Mouse (Mus musculus) hindbrain, embryonic 10.5 days (tissue): ENCODE measurements around the gene Heatr6. TPM values are rescaled to one million over a fixed set of nuclear protein-coding genes. Genes with fewer than 3 reads are reported as not detected.

ENCODE experiments used
- DNase-seq: peaks from one replicate; pipeline ENCODE4 v3.0.0-alpha.2; 2017; ENCODE audit warnings: low spot score
- H3K27ac ChIP-seq: fragments of 300-500 bp; sonication (generic); 2 replicates; pipeline ENCODE4 v1.5.1; 2016; ENCODE audit warnings: mild to moderate bottlenecking, moderate library complexity
- H3K27me3 ChIP-seq: fragments of 300-500 bp; sonication (generic); 2 replicates; pipeline ENCODE4 v1.6.1; 2016; ENCODE audit warnings: mild to moderate bottlenecking; ENCODE audit not compliant: poor library complexity, insufficient read depth, severe bottlenecking
- H3K36me3 ChIP-seq: fragments of 300-500 bp; sonication (generic); 2 replicates; pipeline ENCODE4 v1.6.1; 2016; ENCODE audit warnings: mild to moderate bottlenecking, moderate library complexity
- H3K4me1 ChIP-seq: fragments of 300-500 bp; sonication (generic); replicated peaks from 2 replicates; pipeline ENCODE4 v1.6.1; 2016; ENCODE audit warnings: mild to moderate bottlenecking
- H3K4me3 ChIP-seq: fragments of 300-500 bp; sonication (generic); 2 replicates; pipeline ENCODE4 v1.5.1; 2016; ENCODE audit warnings: mild to moderate bottlenecking, moderate library complexity
- H3K9me3 ChIP-seq: fragments of 300-500 bp; sonication (generic); 2 replicates; pipeline ENCODE4 v1.6.1; 2016; ENCODE audit warnings: mild to moderate bottlenecking, moderate library complexity
- WGBS: fragments of 180-500 bp; shearing (Covaris S2); methylation state at CpG from one replicate; pipeline ENCODE4 v1.1.7; 2016; 5-methylcytosine and 5-hydroxymethylcytosine counted together
- polyA plus RNA-seq: library from polyadenylated mRNA; unstranded; fragments of >200 nt; fragmentation: Nextera tagmentation; extraction: Ambion mirVana; gene quantifications from 2 replicates; pipeline ENCODE4 v1.2.1, GENCODE M21; 2016

Gene Heatr6
- polyA plus RNA-seq: 30.0 and 30.1 TPM in 2 replicates

DNA sequence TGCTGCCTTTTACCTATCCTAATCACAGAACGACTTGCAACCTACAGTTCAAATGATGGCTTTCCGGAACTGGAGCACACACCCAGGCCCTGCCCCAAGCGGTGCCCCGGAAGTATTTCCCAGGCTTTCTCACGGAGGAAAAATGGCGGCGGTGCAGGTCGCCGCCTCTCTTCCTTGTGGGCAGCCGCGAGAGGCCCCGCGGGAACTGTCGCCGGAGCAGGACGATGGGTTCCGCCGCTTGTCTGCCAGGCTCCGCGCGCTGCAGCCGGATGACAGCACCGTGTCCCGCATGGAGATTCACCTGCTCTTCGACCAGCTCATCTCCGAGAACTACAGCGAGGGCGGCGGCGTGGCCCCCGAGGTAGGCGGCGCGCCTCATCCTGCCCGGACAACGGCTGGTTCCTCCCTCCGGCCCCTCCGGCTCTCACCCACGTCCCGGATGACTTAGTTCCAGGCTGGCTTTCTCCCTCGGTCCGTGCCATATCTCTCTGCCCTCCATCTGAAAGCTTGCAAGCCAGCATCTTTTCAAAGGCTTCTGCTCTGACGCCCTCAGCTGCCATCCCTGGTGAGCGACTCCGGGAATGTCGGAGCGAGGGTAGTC, at the start of gene Heatr6:
Heatr6 (plus strand) TSS at position 116 of the 601 bp plus-strand sequence.
- Histone ChIP-seq H3K4me3 (peak within 1 kb of the TSS; percentile 88), H3K27ac (peak within 1 kb of the TSS; percentile 97), H3K27me3 (peaks cover 19% of the 10 kb centered on the region), H3K9me3 (no peaks in the 10 kb centered on the region), H3K36me3 (peaks cover 33% of the 10 kb centered on the region), H3K4me1 (peaks cover 18% of the 10 kb centered on the region)
- peak; percentile 89 for DNase-seq
- WGBS: under 1% methylated on average over 47 of the region's 47 CpGs

DNA sequence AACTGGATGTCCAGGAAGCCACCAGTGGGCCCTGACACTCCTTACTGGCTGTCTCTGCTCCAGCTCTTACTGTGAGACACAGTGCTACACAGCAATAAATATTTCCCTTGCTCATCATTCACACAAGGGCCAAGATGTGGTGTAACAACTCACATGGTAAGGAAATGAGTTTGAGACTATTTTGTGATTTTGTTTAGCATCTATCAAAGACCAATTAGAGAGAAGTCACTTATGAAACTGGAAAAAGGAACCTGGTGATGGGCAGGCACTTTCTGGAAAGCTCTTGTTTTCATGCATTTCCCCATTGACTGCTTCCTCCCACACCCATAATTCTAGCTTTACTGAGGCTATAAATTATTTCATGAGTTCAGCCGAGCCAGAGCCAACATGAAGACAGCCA, 49.8 kb upstream of the Heatr6 start, which contains the start of gene Wfdc17:
Wfdc17 (plus strand) TSS at position 287 of the 400 bp plus-strand sequence.
- Histone ChIP-seq H3K27me3 (no peaks in the 10 kb centered on the region), H3K4me3 (no peak within 1 kb of the TSS), H3K9me3 (no peaks in the 10 kb centered on the region), H3K4me1 (no peaks in the 10 kb centered on the region), H3K27ac (no peak within 1 kb of the TSS), H3K36me3 (no peaks in the 10 kb centered on the region)
- WGBS: 66% methylated on average over 1 of the region's 1 CpGs
- no peak for DNase-seq

DNA sequence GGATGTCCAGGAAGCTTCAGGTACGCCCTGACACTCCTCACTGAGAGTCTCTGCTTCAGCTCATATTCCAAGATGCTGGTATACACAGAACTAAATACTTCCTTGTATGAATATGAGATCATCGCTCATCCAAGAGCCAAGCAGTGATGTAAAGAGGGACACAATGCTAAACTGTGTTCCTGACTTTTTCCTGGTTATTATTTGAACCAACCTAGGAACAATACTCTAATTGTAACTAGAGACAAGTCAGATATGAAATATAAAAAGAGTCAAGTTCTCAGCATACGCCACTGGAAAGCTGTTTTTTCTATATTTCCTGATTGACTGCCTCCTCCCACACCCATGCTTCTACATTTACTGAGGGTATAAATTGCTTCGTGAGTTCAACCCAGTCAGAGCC, 44.8 kb upstream of the Heatr6 start, which contains the start of gene Wfdc18:
Wfdc18 (plus strand) TSS at position 301 of the 400 bp plus-strand sequence.
- Histone ChIP-seq H3K27me3 (no peaks in the 10 kb centered on the region), H3K9me3 (no peaks in the 10 kb centered on the region), H3K4me1 (no peaks in the 10 kb centered on the region), H3K27ac (no peak within 1 kb of the TSS), H3K4me3 (no peak within 1 kb of the TSS), H3K36me3 (no peaks in the 10 kb centered on the region)
- no peak for DNase-seq
- WGBS: 72% methylated on average over 4 of the region's 4 CpGs

DNA sequence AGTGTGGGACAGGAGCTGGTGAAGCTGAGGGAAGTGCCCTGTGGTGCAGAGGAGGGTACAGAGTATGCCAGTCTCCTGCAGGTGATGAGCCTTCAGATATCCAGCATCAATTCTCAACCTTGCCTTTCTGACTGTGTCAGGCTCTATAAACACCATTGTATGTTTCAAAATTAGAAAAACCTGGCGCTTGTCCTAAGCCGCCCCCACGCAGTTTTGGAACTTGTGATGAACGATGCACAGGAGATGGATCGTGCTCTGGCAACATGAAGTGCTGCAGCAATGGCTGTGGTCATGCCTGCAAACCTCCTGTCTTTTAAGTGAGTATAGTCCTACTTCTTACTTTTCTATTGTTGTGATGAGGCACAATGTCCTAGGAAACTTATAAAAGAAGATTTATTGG, 43.8 kb upstream of the Heatr6 start:
- Histone ChIP-seq H3K36me3 (no peaks in the 10 kb centered on the region), H3K4me3 (no peak overlapping the region), H3K9me3 (no peaks in the 10 kb centered on the region), H3K27ac (no peak overlapping the region), H3K4me1 (no peaks in the 10 kb centered on the region), H3K27me3 (no peaks in the 10 kb centered on the region)
- WGBS: 93% methylated on average over 5 of the region's 5 CpGs
- DNase-seq: no peak

DNA sequence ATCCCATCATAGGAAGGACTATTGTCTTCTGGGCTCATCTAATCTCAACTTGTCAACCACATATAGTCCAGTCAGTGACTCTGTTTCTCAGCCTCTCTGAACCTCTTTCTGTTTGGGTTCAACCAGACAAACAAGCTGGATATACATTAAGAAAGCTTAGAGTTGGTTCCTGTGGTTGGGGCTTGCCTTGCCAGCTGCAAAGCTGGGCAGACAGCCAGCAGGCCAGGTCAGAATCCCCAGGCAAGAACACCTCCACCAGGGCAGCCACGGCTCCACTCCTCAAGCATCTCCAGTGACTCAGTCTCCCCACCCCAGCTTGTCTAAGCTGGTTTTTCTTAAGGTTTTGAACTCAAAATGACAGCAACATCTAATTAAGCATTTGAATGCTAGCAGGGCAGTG, 40.8 kb upstream of the Heatr6 start:
- no peak for DNase-seq
- H3K27me3 ChIP-seq: no peaks in the 10 kb centered on the region
- no peaks in the 10 kb centered on the region for H3K9me3 ChIP-seq
- H3K4me3 ChIP-seq: no peak overlapping the region
- no peak overlapping the region for H3K27ac ChIP-seq
- H3K36me3 ChIP-seq: no peaks in the 10 kb centered on the region
- WGBS: 94% methylated on average over 1 of the region's 1 CpGs
- no peaks in the 10 kb centered on the region for H3K4me1 ChIP-seq

DNA sequence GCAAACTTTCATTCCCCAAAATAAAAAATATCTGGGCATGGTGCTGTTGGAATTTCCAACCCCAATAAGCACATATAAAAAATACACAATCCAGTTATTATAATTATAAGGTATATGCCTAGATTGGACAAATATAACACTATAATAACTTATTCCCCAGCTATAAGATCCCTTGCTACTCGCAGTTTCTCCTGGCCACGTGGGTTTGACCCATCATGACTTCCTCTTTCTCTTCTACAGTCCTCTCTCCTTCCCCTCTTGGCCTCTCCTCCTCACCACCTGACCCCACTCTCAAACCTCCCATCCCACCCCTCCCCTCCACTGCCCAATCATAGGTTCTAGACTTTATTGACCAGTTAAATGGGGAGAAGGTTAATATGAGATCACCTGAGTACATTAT, 39.6 kb upstream of the Heatr6 start:
- Histone ChIP-seq H3K4me1 (no peaks in the 10 kb centered on the region), H3K36me3 (no peaks in the 10 kb centered on the region)

DNA sequence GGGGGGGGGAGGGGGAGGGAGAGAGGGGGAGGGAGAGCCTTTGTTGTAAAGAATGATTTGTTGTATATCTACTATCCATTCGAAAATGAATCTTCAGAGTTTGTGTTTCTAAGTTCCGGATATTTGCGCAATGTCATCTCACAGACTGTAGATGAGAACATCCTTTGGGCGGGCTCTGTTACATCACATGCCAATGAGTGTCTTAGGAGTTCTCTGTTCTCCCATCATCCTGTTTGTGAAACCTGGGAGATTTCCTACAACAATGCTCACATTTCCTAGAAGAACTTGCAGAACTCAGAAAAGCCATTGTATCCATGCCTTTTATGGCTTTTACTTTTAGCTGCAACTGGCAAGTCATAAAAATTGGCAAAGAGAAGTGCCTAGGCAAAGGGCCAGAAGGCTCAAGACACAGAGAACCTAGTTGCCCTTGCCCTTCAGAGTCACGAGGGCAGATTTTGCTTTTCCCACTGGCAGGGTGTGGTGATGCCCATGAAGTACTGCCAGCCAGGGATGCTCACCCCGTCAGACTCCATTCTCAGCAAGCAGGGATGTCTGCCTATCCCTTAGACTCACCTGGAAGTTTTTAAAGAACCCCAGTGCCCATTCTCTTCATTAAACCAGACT, 36.3 kb upstream of the Heatr6 start:
- DNase-seq: no peak
- Histone ChIP-seq H3K36me3 (no peaks in the 10 kb centered on the region), H3K27me3 (no peaks in the 10 kb centered on the region), H3K4me3 (no peak overlapping the region), H3K9me3 (no peaks in the 10 kb centered on the region), H3K4me1 (no peaks in the 10 kb centered on the region), H3K27ac (no peak overlapping the region)
- 85% methylated on average over 6 of the region's 6 CpGs for WGBS

More for the DNA sequence above, 39.6 kb upstream of the Heatr6 start:
- Histone ChIP-seq H3K27me3 (no peaks in the 10 kb centered on the region), H3K27ac (no peak overlapping the region), H3K9me3 (no peaks in the 10 kb centered on the region), H3K4me3 (no peak overlapping the region)
- WGBS: 80% methylated on average over 2 of the region's 2 CpGs
- DNase-seq: no peak

DNA sequence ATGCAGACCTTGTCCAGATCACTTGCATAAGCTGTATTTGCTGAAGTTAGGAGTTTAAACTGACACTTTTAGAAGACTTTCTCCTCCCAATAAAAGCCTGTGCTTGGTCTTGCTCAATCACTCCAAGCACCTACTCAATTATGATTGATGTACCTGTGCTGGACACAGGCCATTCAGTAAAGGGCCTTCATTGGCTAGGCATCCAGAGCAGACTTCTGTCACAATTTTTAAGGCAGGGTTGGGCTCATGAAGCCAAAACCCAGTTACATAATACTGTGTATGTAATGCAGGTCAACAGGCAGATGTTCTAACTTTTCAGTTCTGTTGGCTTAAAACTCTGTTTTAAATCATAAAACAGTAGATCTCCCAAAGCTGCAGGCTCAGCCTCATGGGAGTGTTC, 32.7 kb upstream of the Heatr6 start:
- no peak for DNase-seq
- Histone ChIP-seq H3K36me3 (no peaks in the 10 kb centered on the region), H3K27ac (no peak overlapping the region), H3K4me3 (no peak overlapping the region), H3K4me1 (no peaks in the 10 kb centered on the region), H3K9me3 (no peaks in the 10 kb centered on the region), H3K27me3 (no peaks in the 10 kb centered on the region)

DNA sequence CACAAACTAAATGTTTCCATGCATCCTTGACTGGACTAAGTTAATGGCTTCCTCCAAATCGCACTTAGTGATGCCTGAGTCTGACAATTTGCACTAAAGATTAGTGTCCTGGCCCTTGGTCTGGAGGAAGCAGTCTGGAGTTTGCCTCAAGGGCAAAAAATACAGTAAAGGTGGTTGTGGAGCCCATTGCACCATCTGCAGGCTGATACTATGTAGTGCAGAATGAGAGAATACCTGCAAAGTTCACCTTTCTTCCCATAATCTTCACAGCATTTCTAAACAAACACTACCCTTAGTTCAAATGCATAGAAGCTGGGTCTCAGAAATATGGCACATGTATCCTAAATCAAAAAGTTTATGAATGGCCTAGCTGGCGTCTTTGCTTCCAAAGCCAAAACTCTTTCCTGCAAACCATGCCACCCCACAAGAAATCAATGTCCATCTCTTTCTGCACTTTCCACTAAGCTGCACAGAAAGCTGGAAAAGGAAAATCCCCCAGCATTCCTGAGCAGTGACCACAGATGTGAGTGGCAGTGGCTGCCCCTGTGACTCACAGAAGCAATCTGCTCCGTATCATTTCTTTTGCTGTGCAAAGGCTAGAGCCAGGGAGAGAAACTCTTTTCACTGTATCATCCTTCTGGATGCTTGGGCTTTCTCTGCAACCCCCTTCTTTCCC, 24.6 kb upstream of the Heatr6 start:
- Histone ChIP-seq H3K9me3 (no peaks in the 10 kb centered on the region), H3K27ac (no peak overlapping the region), H3K4me3 (no peak overlapping the region), H3K27me3 (no peaks in the 10 kb centered on the region), H3K36me3 (no peaks in the 10 kb centered on the region), H3K4me1 (no peaks in the 10 kb centered on the region)
- no peak for DNase-seq
- 70% methylated on average over 3 of the region's 3 CpGs for WGBS

DNA sequence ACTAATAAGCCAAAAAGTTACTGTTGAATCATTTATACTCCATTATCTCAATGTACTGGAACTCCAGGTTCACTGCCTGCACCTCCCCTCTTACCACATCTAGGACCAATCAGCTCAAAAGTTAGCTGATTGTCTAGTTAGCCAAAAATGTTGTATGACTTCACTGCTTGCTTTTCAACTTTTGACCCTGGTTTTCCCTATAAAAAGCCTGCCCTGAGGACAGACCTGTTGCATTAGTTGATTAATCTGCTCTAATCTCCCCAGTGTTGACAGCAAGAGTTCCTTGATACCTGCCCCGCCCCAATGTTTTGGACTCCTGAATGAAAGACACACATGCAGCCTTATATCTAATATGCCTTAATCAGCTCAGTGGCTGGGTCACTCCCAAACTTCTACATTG, 22.4 kb upstream of the Heatr6 start:
- Histone ChIP-seq H3K9me3 (no peaks in the 10 kb centered on the region), H3K36me3 (no peaks in the 10 kb centered on the region), H3K27ac (no peak overlapping the region), H3K27me3 (no peaks in the 10 kb centered on the region), H3K4me1 (no peaks in the 10 kb centered on the region), H3K4me3 (no peak overlapping the region)
- no peak for DNase-seq
- 91% methylated on average over 1 of the region's 1 CpGs for WGBS

DNA sequence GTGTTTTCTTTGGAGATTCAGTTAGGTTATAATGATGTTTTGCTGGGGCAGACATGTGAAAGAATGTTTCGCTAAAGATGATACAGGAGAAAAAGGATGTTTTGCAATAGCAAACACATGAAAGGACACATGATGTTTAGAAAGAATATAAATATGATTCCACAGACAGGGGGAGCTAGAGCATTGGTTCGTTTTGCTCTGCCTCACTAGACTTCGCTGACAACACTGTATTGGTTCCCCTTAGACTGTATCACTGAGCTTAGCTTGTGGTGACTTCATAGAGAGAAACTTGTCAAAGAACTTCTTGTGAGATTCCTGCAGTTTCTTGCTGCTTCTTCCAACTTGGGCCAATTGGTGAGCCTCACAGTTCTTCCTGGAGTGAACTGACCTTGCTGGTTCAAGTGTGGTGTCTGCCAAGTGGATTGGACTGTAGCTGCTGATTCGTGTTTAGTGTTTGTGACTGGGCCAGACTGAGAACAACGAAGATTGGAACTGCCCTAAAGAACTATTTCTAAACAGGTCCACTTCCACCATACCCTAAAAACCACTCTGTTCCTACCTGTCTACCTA, 20.3 kb upstream of the Heatr6 start:
- H3K36me3 ChIP-seq: no peaks in the 10 kb centered on the region
- no peak overlapping the region for H3K27ac ChIP-seq
- no peaks in the 10 kb centered on the region for H3K4me1 ChIP-seq
- no peak for DNase-seq
- H3K27me3 ChIP-seq: no peaks in the 10 kb centered on the region
- no peak overlapping the region for H3K4me3 ChIP-seq
- H3K9me3 ChIP-seq: no peaks in the 10 kb centered on the region
- WGBS: 80% methylated on average over 5 of the region's 5 CpGs

DNA sequence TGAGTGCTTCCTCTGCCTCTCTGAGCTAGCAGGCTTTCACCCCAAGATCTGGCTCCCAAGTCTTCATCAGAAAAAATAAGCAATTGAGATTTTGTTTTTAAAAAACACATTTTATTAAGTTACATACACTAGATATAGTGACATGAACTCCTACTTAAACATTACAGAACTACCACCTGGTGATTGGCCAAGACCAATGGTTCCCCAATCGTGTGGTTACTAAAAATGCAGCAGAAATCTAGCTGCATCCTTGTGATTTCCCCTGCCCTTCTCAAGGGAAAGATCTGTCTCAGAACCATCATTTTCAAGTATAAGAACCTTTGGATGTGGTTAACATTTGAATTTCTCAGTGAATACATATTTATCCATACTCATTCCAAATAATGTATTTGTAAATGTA, 19.3 kb upstream of the Heatr6 start:
- no peak for DNase-seq
- H3K27ac ChIP-seq: no peak overlapping the region
- H3K4me3 ChIP-seq: no peak overlapping the region
- no peaks in the 10 kb centered on the region for H3K27me3 ChIP-seq
- H3K9me3 ChIP-seq: no peaks in the 10 kb centered on the region
- no peaks in the 10 kb centered on the region for H3K36me3 ChIP-seq
- no peaks in the 10 kb centered on the region for H3K4me1 ChIP-seq
- 84% methylated on average over 1 of the region's 1 CpGs for WGBS

DNA sequence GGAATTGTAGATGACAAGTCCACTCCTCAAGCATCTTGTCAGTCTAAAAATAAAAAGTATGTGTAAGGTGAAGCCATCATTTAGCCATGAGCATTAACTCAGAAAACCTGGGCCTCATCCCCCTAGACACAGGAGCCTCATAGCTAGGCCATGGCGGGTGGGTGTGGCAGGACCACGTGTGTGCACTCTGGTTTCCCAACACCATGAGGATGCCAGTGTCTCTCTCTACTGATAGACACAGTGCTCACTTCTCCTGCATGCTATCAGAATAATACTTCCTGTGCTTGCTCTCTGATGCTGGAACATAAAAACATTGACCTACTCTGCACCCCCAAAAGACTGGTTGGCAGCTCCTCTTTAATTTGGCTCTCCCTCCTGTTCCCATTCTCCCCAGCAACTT, 17.6 kb upstream of the Heatr6 start:
- Histone ChIP-seq H3K27me3 (no peaks in the 10 kb centered on the region; the same call in 1 of the 2 replicates), H3K4me3 (no peak overlapping the region), H3K36me3 (no peaks in the 10 kb centered on the region), H3K27ac (no peak overlapping the region), H3K9me3 (no peaks in the 10 kb centered on the region), H3K4me1 (no peaks in the 10 kb centered on the region)
- WGBS: 73% methylated on average over 2 of the region's 2 CpGs
- no peak for DNase-seq
